Mouse (Mus musculus): Measurements from ENCODE around the gene a.

DNA sequence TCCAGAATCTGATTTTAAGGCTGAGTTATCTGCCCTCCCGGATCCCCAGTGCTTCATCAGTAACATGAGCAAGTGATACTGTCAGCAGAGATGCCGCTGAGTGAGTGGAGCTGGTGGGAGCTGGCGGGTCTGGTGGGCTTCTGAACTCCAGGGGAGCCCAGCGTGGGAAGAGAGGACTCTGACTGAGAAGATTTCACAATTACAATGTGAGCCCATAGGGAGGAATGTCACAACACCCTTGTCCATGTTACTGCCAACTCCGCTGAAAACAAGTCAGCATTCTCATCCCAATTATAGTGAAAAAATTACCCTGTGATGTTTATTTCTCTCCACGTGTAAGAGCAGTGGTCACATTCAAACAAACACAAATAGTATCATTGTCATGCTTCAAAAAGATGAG lies 144.9 kb downstream of the a start:
- no peak for TF ChIP-seq CHD1 (IDR thresholded peaks at IDR 0.05; ENCODE audit: low read depth, low read length)
- TF ChIP-seq GABPA (IDR thresholded peaks at IDR 0.05; ENCODE audit: insufficient replicate concordance, low read depth, low read length): no peak
- no peak for TF ChIP-seq POLR2A (IDR thresholded peaks at IDR 0.05; ENCODE audit: low read depth, low read length)

Measured in CH12.LX (cell line).